Mouse (Mus musculus): ENCODE measurements at regions not wholly inside any gene's neighbourhood (a gene's known extent, or its start where the extent isn't known, plus 50 kb on each side); places are given as distances from the start of the nearest gene placed in this dataset.
"Not testable (repeated sequence)": the region's sequence is repeated elsewhere in the genome, so short reads cannot be mapped to it uniquely, and the experiment has no call there.

DNA sequence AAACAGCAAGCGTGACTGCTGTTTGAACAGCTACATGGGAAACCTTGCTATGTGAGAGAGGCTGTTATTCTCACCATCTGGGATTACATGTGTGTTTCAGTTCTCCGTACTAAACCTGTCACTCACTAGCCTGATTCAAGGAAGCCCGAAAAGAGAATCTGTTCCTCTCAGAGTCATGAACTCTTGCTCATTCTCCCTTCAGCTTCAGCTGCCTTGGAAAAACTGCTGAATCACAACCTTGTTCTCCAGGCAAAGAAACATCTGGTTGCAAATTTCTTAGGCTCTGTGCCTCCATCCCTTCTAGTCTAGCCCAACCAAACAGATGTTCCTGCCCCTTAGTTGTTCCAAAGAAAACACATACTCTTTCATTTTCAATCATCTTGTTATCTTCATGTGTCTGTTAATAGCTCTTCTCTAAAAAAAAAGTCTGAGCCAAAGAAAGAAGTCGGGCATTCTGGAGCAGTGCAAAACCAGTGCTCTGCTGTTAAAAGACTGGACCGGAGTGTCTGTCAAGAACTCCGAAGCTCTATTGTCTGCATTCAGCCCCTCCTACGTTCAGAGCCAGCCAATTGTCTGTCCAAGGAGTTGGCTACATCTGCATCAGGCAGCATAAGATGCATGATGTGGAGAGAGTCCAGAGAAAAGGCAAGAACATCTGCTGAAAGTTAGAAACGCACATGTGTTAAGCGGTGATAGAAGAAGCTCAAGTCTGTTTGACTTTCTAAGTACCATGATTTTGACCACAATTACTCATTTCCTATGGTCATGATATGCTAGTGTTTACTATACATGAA, 313.8 kb upstream of the Pkdcc start:
- no peak for ATAC-seq

DNA sequence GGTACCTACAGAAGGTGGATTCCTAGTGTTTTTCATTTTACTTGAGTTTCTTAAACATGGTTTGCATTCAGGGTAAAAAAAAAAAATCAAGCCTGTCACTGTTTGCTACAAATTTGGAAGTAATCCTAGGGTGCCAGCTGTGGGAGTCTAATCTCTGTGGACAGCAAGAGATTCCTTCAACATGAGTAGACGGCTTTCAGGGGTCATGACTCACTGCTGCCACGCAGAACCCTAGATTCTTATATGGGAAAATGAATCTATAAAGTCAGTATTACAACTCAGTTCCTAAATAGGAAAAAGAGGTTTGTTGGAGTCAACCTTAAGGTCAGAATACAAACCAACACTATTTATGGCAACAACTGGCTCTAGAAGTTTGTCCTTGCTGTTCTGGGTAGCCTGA, 310.1 kb upstream of the Pkdcc start:
- 91% methylated on average over 2 of the region's 2 CpGs for WGBS
- Histone ChIP-seq H3K9ac (ENCODE audit: low read depth, low read length) (no peak overlapping the region), H3K4me2 (ENCODE audit: low read length) (no peak overlapping the region), H3K27ac (ENCODE audit: low read length) (no peak overlapping the region), H3K36me3 (ENCODE audit: control insufficient read depth, insufficient read depth, low read length) (no peaks in the 10 kb centered on the region), H3K27me3 (ENCODE audit: control insufficient read depth, insufficient read depth, low read depth, low read length) (no peaks in the 10 kb centered on the region), H3K4me3 (ENCODE audit: low read depth, low read length) (no peak overlapping the region), H3K9me3 (replicated peaks; ENCODE audit: control insufficient read depth, low read length, poor library complexity, severe bottlenecking) (no peaks in the 10 kb centered on the region), H3K4me1 (ENCODE audit: control insufficient read depth, insufficient read depth, low read length) (no peaks in the 10 kb centered on the region)
- ATAC-seq = no peak

More for the DNA sequence above, 313.8 kb upstream of the Pkdcc start:
- H3K27me3 ChIP-seq (ENCODE audit: control insufficient read depth, insufficient read depth, low read depth, low read length) = no peaks in the 10 kb centered on the region
- no peak overlapping the region for H3K4me3 ChIP-seq (ENCODE audit: low read depth, low read length)
- WGBS = 71% methylated on average over 9 of the region's 9 CpGs
- no peak overlapping the region for H3K4me2 ChIP-seq (ENCODE audit: low read length)
- H3K27ac ChIP-seq (ENCODE audit: low read length) = no peak overlapping the region
- H3K36me3 ChIP-seq (ENCODE audit: control insufficient read depth, insufficient read depth, low read length) = no peaks in the 10 kb centered on the region
- no peaks in the 10 kb centered on the region for H3K4me1 ChIP-seq (ENCODE audit: control insufficient read depth, insufficient read depth, low read length)
- no peaks in the 10 kb centered on the region for H3K9me3 ChIP-seq (replicated peaks; ENCODE audit: control insufficient read depth, low read length, poor library complexity, severe bottlenecking)
- no peak overlapping the region for H3K9ac ChIP-seq (ENCODE audit: low read depth, low read length)

DNA sequence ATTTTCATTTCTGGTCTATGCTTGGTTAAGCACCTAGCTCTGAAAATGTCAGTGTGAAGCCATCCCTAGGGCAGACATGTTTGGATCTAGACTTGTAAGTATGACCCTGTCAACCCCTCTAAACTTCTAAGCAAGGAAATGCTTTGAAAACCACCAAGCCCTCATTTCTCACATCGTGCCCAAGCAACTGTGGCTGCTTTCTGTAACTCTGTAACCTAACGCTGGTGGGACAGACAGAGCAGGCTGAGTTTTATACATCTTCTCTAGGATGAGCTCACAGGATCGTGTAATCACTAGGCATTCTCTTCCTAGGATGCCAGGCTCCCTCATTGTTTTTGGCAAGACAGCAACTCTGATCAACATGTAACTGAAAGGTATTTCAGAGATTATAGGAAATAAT, 309.6 kb upstream of the Pkdcc start:
- 80% methylated on average over 3 of the region's 3 CpGs for WGBS
- Histone ChIP-seq H3K9ac (ENCODE audit: low read depth, low read length) (no peak overlapping the region), H3K9me3 (replicated peaks; ENCODE audit: control insufficient read depth, low read length, poor library complexity, severe bottlenecking) (no peaks in the 10 kb centered on the region), H3K4me3 (ENCODE audit: low read depth, low read length) (no peak overlapping the region), H3K27ac (ENCODE audit: low read length) (no peak overlapping the region), H3K27me3 (ENCODE audit: control insufficient read depth, insufficient read depth, low read depth, low read length) (no peaks in the 10 kb centered on the region), H3K4me2 (ENCODE audit: low read length) (no peak overlapping the region), H3K36me3 (ENCODE audit: control insufficient read depth, insufficient read depth, low read length) (no peaks in the 10 kb centered on the region), H3K4me1 (ENCODE audit: control insufficient read depth, insufficient read depth, low read length) (no peaks in the 10 kb centered on the region)
- ATAC-seq = no peak

DNA sequence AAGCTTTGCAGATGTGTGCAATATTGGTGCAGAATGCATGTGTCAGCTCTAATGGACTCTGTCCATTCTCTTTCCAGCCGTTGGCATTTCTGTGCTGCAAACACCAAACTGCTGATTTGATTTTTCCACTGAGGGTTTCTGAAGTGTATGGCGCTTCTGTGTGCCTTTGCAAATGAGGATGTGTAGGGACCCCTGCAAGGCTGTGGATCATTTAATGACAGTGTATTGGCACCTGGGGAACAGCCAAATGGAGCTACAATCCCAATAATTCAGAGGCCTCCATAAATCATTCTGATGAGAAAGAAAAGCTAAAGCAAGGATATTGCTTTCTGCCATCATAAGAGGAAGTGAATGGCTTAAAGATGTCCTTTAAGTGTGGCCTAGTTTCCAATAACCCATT, 305.9 kb upstream of the Pkdcc start:
- Histone ChIP-seq H3K27ac (ENCODE audit: low read length) (no peak overlapping the region), H3K27me3 (ENCODE audit: control insufficient read depth, insufficient read depth, low read depth, low read length) (no peaks in the 10 kb centered on the region), H3K4me3 (ENCODE audit: low read depth, low read length) (no peak overlapping the region), H3K4me2 (ENCODE audit: low read length) (no peak overlapping the region), H3K9ac (ENCODE audit: low read depth, low read length) (no peak overlapping the region), H3K9me3 (replicated peaks; ENCODE audit: control insufficient read depth, low read length, poor library complexity, severe bottlenecking) (no peaks in the 10 kb centered on the region), H3K36me3 (ENCODE audit: control insufficient read depth, insufficient read depth, low read length) (no peaks in the 10 kb centered on the region), H3K4me1 (ENCODE audit: control insufficient read depth, insufficient read depth, low read length) (no peaks in the 10 kb centered on the region)
- 62% methylated on average over 2 of the region's 2 CpGs for WGBS
- no peak for ATAC-seq

- not testable (repeated sequence) for H3K4me2 ChIP-seq (ENCODE audit: low read length); H3K36me3 ChIP-seq (ENCODE audit: control insufficient read depth, insufficient read depth, low read length); H3K4me1 ChIP-seq (ENCODE audit: control insufficient read depth, insufficient read depth, low read length); H3K9me3 ChIP-seq (replicated peaks; ENCODE audit: control insufficient read depth, low read length, poor library complexity, severe bottlenecking); H3K4me3 ChIP-seq (ENCODE audit: low read depth, low read length); H3K27me3 ChIP-seq (ENCODE audit: control insufficient read depth, insufficient read depth, low read depth, low read length); H3K27ac ChIP-seq (ENCODE audit: low read length); H3K9ac ChIP-seq (ENCODE audit: low read depth, low read length); ATAC-seq
- WGBS = 84% methylated on average over 4 of the region's 4 CpGs
Observed at GRCm38 (mm10) chr17:82922986-82923385, 292.1 kb upstream of the Pkdcc start.

DNA sequence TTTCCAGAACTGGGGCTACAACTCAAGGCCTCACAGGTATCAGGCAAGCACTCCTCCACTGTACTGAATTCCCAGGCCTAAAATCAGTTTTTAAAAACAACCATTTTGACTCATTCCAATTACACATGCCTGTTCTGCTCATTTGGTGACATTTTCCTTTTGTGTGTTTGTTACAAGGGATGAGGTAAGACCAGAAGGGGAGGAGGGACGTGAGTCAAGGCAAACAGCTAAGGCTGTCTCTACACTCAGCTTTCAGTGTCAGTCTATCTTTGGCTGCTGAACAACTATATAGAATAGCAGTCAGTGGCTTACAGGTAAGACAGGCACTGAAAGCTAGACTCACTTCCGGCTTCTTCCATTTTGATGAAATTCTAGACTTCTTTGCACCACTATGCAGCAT, 289.3 kb upstream of the Pkdcc start:
- Histone ChIP-seq H3K27me3 (ENCODE audit: control insufficient read depth, insufficient read depth, low read depth, low read length) (no peaks in the 10 kb centered on the region), H3K4me1 (ENCODE audit: control insufficient read depth, insufficient read depth, low read length) (no peaks in the 10 kb centered on the region), H3K9me3 (replicated peaks; ENCODE audit: control insufficient read depth, low read length, poor library complexity, severe bottlenecking) (no peaks in the 10 kb centered on the region), H3K36me3 (ENCODE audit: control insufficient read depth, insufficient read depth, low read length) (no peaks in the 10 kb centered on the region), H3K4me2 (ENCODE audit: low read length) (no peak overlapping the region), H3K27ac (ENCODE audit: low read length) (no peak overlapping the region), H3K4me3 (ENCODE audit: low read depth, low read length) (no peak overlapping the region), H3K9ac (ENCODE audit: low read depth, low read length) (no peak overlapping the region)
- 76% methylated on average over 2 of the region's 2 CpGs for WGBS
- ATAC-seq = no peak

- H3K36me3 ChIP-seq (ENCODE audit: control insufficient read depth, insufficient read depth, low read length) = no peaks in the 10 kb centered on the region
- no peak overlapping the region for H3K9ac ChIP-seq (ENCODE audit: low read depth, low read length)
- H3K4me1 ChIP-seq (ENCODE audit: control insufficient read depth, insufficient read depth, low read length) = no peaks in the 10 kb centered on the region
- H3K27me3 ChIP-seq (ENCODE audit: control insufficient read depth, insufficient read depth, low read depth, low read length) = no peaks in the 10 kb centered on the region
- no peaks in the 10 kb centered on the region for H3K9me3 ChIP-seq (replicated peaks; ENCODE audit: control insufficient read depth, low read length, poor library complexity, severe bottlenecking)
- no peak overlapping the region for H3K4me3 ChIP-seq (ENCODE audit: low read depth, low read length)
- 92% methylated on average over 3 of the region's 3 CpGs for WGBS
- no peak for ATAC-seq
- H3K4me2 ChIP-seq (ENCODE audit: low read length) = no peak overlapping the region
- no peak overlapping the region for H3K27ac ChIP-seq (ENCODE audit: low read length)
Observed at GRCm38 (mm10) chr17:82927681-82928080, 287.4 kb upstream of the Pkdcc start.

GRCm38 (mm10) chr17:82929511-82929910, 285.6 kb upstream of the Pkdcc start:
- ATAC-seq = peak; percentile 76
- no peaks in the 10 kb centered on the region for H3K36me3 ChIP-seq (ENCODE audit: control insufficient read depth, insufficient read depth, low read length)
- H3K9ac ChIP-seq (ENCODE audit: low read depth, low read length) = no peak overlapping the region
- H3K4me1 ChIP-seq (ENCODE audit: control insufficient read depth, insufficient read depth, low read length) = no peaks in the 10 kb centered on the region
- no peaks in the 10 kb centered on the region for H3K9me3 ChIP-seq (replicated peaks; ENCODE audit: control insufficient read depth, low read length, poor library complexity, severe bottlenecking)
- H3K27me3 ChIP-seq (ENCODE audit: control insufficient read depth, insufficient read depth, low read depth, low read length) = no peaks in the 10 kb centered on the region
- H3K27ac ChIP-seq (ENCODE audit: low read length) = peak overlapping the region; percentile 43; the same call in 1 of the 2 replicates
- H3K4me2 ChIP-seq (ENCODE audit: low read length) = no peak overlapping the region
- whole genome bisulfite sequencing = 47% methylated on average over 3 of the region's 3 CpGs
- no peak overlapping the region for H3K4me3 ChIP-seq (ENCODE audit: low read depth, low read length)

DNA sequence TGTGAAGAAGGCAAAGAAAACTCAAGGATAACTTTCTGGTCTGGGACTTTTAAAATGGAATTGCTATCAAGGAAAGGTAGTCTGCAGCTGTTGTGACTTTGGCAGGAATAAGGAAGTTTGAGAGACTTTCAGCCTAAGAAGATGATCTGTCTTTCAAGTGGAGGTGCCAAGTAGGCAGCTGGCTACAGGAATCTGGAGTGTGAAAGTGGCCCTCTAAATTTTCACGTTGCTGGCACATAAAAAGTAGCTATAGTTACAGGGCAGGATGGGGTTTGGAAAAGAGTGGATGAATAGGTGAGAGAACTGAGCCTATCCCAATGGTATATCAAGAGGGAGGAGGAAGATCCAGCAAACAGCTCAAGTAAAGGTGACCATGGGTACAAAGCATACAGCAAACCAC, 284.4 kb upstream of the Pkdcc start:
- Histone ChIP-seq H3K9ac (ENCODE audit: low read depth, low read length) (no peak overlapping the region), H3K4me2 (ENCODE audit: low read length) (no peak overlapping the region), H3K36me3 (ENCODE audit: control insufficient read depth, insufficient read depth, low read length) (no peaks in the 10 kb centered on the region), H3K27ac (ENCODE audit: low read length) (no peak overlapping the region), H3K27me3 (ENCODE audit: control insufficient read depth, insufficient read depth, low read depth, low read length) (no peaks in the 10 kb centered on the region), H3K4me1 (ENCODE audit: control insufficient read depth, insufficient read depth, low read length) (no peaks in the 10 kb centered on the region), H3K4me3 (ENCODE audit: low read depth, low read length) (no peak overlapping the region), H3K9me3 (replicated peaks; ENCODE audit: control insufficient read depth, low read length, poor library complexity, severe bottlenecking) (no peaks in the 10 kb centered on the region)
- ATAC-seq = no peak
- 71% methylated on average over 1 of the region's 1 CpGs for WGBS
